Mouse (Mus musculus) spleen, postnatal 10 days (tissue): ENCODE data around the gene Polg.

ENCODE experiments used
- DNase-seq, 2 experiments: peaks; one replicate each; pipeline ENCODE4 v3.0.0; 2021 to 2022; ENCODE audit warnings: low spot score in 2 of 2

Gene Polg

GRCm38 (mm10) chr7:79502152-79503102 lies 36.3 kb upstream of the Polg start:
- DNase-seq, result no peak

- DNase-seq, result no peak
Measured at GRCm38 (mm10) chr7:79501581-79502031, 35.4 kb upstream of the Polg start.

- no peak for DNase-seq
Measured at GRCm38 (mm10) chr7:79500681-79501306, 34.6 kb upstream of the Polg start.

GRCm38 (mm10) chr7:79499596-79500570 lies 33.7 kb upstream of the Polg start:
- no peak for DNase-seq

- peak in 1 of 2 experiments; percentile 61 for DNase-seq
Measured at GRCm38 (mm10) chr7:79498965-79499595, 32.9 kb upstream of the Polg start.

- no peak for DNase-seq
Measured at GRCm38 (mm10) chr7:79498356-79498755, 32.2 kb upstream of the Polg start.

- DNase-seq, result no peak
Measured at GRCm38 (mm10) chr7:79497701-79498115, 31.5 kb upstream of the Polg start.

- DNase-seq, result no peak
Measured at GRCm38 (mm10) chr7:79496816-79497328, 30.7 kb upstream of the Polg start.

GRCm38 (mm10) chr7:79495988-79496815 lies 30.0 kb upstream of the Polg start:
- DNase-seq, result peak; percentile 63 to 87

- peak in 1 of 2 experiments; percentile 59 for DNase-seq
Measured at GRCm38 (mm10) chr7:79493915-79494314, 27.8 kb upstream of the Polg start.

GRCm38 (mm10) chr7:79486528-79486927 lies 20.4 kb upstream of the Polg start:
- DNase-seq, result no peak

- no peak for DNase-seq
Measured at GRCm38 (mm10) chr7:79474831-79475399, 8.8 kb upstream of the Polg start.

- DNase-seq, result no peak
Measured at GRCm38 (mm10) chr7:79473496-79474194, 7.5 kb upstream of the Polg start.

GRCm38 (mm10) chr7:79472792-79473191 lies 6.6 kb upstream of the Polg start:
- DNase-seq, result peak in 1 of 2 experiments; percentile 45

- no peak for DNase-seq
Measured at GRCm38 (mm10) chr7:79471436-79471835, 5.3 kb upstream of the Polg start.

GRCm38 (mm10) chr7:79470718-79471117 lies 4.6 kb upstream of the Polg start:
- no peak for DNase-seq

- no peak for DNase-seq
Measured at GRCm38 (mm10) chr7:79469766-79470165, 3.6 kb upstream of the Polg start.

GRCm38 (mm10) chr7:79468994-79469393 lies 2.8 kb upstream of the Polg start:
- no peak for DNase-seq

GRCm38 (mm10) chr7:79467951-79468350 lies 1.8 kb upstream of the Polg start:
- DNase-seq, result no peak
